Mouse (Mus musculus): ENCODE measurements at regions not wholly inside any gene's neighbourhood (a gene's known extent, or its start where the extent isn't known, plus 50 kb on each side); places are given as distances from the start of the nearest gene placed in this dataset.
"Not testable (repeated sequence)": the region's sequence is repeated elsewhere in the genome, so short reads cannot be mapped to it uniquely, and the experiment has no call there.

DNA sequence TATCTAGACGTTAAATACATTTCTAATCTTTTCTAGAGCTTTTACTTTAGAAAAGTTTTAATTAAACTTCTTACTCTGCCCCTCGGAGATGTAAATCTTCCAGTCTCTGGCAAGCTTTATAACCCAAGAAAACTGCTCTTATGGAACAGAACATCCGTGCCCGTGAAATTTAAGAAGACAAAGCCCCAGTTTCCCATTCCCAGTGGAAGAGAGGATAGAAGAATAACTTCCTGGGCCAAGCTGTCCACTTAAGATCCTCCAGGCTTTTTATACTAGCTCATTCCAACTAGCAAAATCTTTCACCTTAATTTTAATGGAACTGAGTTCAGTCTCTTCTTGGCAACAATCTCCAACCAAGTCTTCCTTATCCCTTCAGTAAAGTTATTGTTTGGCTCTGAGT, 489.2 kb upstream of the Ccdc54 start:
- DNase-seq (ENCODE audit: low spot score): no peak
- Histone ChIP-seq H3K9me3 (ENCODE audit: control insufficient read depth, low read length) (no peaks in the 10 kb centered on the region), H3K4me3 (ENCODE audit: low read depth, low read length) (no peak overlapping the region)

DNA sequence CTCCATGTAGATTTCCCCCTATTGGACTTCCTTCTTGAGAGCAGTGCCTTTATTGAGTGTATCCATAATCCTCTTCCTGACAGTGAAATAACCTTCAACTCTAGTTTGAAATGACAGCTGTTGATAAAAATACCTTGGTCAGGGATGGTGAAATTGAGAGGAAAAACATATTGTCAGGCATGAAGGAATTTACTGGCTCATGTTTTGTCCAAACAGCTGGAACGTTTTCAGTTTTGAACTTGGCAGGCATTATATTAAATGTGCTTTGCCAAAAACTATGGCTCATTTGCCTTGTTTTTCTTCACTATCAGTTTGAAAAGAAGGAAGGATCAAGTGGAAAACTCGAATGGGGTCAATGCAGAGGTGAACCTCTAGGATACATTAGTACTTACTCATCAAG, 457.7 kb upstream of the Ccdc54 start:
- H3K4me1 ChIP-seq (ENCODE audit: control insufficient read depth, insufficient read depth, low read length): no peaks in the 10 kb centered on the region
- WGBS: 38% methylated on average over 2 of the region's 2 CpGs
- H3K36me3 ChIP-seq (ENCODE audit: control insufficient read depth, insufficient read depth, low read length): no peaks in the 10 kb centered on the region
- H3K4me3 ChIP-seq (ENCODE audit: low read depth, low read length): no peak overlapping the region
- H3K27ac ChIP-seq (replicated peaks; ENCODE audit: low read depth, low read length): no peak overlapping the region
- 0 out of 2 replicates have a peak, but pooled peaks have one; percentile 18 for ATAC-seq (ENCODE audit: low read depth)
- no peaks in the 10 kb centered on the region for H3K27me3 ChIP-seq (replicated peaks; ENCODE audit: control insufficient read depth, insufficient read depth, low read length)
- no peak overlapping the region for H3K9ac ChIP-seq (ENCODE audit: low read depth, low read length)
- no peaks in the 10 kb centered on the region for H3K9me3 ChIP-seq (ENCODE audit: control insufficient read depth, low read length)
- no peak overlapping the region for H3K4me2 ChIP-seq (ENCODE audit: low read depth, low read length)
- DNase-seq (ENCODE audit: low spot score): peak; percentile 89

More for the DNA sequence above, 489.2 kb upstream of the Ccdc54 start:
- Histone ChIP-seq H3K4me2 (ENCODE audit: low read depth, low read length) (no peak overlapping the region), H3K27ac (replicated peaks; ENCODE audit: low read depth, low read length) (no peak overlapping the region), H3K36me3 (ENCODE audit: control insufficient read depth, insufficient read depth, low read length) (no peaks in the 10 kb centered on the region), H3K27me3 (replicated peaks; ENCODE audit: control insufficient read depth, insufficient read depth, low read length) (no peaks in the 10 kb centered on the region), H3K9ac (ENCODE audit: low read depth, low read length) (no peak overlapping the region), H3K4me1 (ENCODE audit: control insufficient read depth, insufficient read depth, low read length) (no peaks in the 10 kb centered on the region)
- WGBS: 53% methylated on average over 4 of the region's 4 CpGs
- no peak for ATAC-seq (ENCODE audit: low read depth)

DNA sequence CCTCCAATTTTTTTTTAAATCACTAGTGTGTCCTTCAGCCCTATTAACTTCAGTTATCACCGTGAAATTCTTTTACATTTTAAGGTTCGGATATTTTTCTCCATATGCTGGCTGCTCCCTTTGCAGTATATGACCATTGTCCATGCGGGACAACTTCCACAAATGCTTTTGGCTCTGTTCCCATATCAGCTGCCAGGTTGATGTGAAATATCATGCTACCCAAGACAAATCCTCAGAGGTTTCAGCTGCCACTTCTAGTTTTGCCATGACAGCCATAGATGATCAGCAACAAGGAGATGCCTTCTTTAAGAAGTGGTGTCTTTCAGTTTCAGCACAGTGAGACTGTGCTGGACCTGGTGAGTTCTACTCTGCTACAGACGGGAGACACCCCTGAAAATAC, 457.2 kb upstream of the Ccdc54 start:
- no peaks in the 10 kb centered on the region for H3K9me3 ChIP-seq (ENCODE audit: control insufficient read depth, low read length)
- H3K27me3 ChIP-seq (replicated peaks; ENCODE audit: control insufficient read depth, insufficient read depth, low read length): no peaks in the 10 kb centered on the region
- H3K4me3 ChIP-seq (ENCODE audit: low read depth, low read length): no peak overlapping the region
- no peak overlapping the region for H3K4me2 ChIP-seq (ENCODE audit: low read depth, low read length)
- no peaks in the 10 kb centered on the region for H3K36me3 ChIP-seq (ENCODE audit: control insufficient read depth, insufficient read depth, low read length)
- no peak overlapping the region for H3K9ac ChIP-seq (ENCODE audit: low read depth, low read length)
- H3K27ac ChIP-seq (replicated peaks; ENCODE audit: low read depth, low read length): no peak overlapping the region
- ATAC-seq (ENCODE audit: low read depth): no peak
- no peaks in the 10 kb centered on the region for H3K4me1 ChIP-seq (ENCODE audit: control insufficient read depth, insufficient read depth, low read length)
- DNase-seq (ENCODE audit: low spot score): peak; percentile 55
- 73% methylated on average over 4 of the region's 4 CpGs for WGBS

DNA sequence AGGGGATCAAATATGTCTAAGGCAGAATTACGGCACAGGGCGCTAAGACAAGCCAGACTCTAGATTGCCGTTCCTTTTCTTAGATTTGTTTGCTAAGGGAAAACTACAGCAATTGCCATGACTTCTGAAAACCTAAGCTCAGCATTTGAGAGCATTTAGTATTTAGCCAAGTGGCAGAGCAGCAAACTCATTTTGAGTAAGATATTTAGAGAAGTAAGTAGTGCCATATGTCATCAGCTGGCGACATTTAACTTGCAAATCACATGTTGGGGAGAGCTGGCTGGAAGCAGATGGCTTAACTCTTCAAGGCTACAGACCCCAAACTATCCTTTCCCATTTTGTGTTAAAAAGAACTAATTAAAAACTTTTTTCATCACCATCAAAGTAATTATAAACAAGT, 450.4 kb upstream of the Ccdc54 start:
- ATAC-seq (ENCODE audit: low read depth) (no peak), DNase-seq (ENCODE audit: low spot score) (peak; percentile 34)
- H3K36me3 ChIP-seq (ENCODE audit: control insufficient read depth, insufficient read depth, low read length): no peaks in the 10 kb centered on the region
- WGBS: 65% methylated on average over 4 of the region's 4 CpGs
- no peaks in the 10 kb centered on the region for H3K4me1 ChIP-seq (ENCODE audit: control insufficient read depth, insufficient read depth, low read length)
- H3K27ac ChIP-seq (replicated peaks; ENCODE audit: low read depth, low read length): no peak overlapping the region
- no peak overlapping the region for H3K9ac ChIP-seq (ENCODE audit: low read depth, low read length)
- H3K27me3 ChIP-seq (replicated peaks; ENCODE audit: control insufficient read depth, insufficient read depth, low read length): no peaks in the 10 kb centered on the region
- no peaks in the 10 kb centered on the region for H3K9me3 ChIP-seq (ENCODE audit: control insufficient read depth, low read length)
- H3K4me2 ChIP-seq (ENCODE audit: low read depth, low read length): no peak overlapping the region
- no peak overlapping the region for H3K4me3 ChIP-seq (ENCODE audit: low read depth, low read length)

DNA sequence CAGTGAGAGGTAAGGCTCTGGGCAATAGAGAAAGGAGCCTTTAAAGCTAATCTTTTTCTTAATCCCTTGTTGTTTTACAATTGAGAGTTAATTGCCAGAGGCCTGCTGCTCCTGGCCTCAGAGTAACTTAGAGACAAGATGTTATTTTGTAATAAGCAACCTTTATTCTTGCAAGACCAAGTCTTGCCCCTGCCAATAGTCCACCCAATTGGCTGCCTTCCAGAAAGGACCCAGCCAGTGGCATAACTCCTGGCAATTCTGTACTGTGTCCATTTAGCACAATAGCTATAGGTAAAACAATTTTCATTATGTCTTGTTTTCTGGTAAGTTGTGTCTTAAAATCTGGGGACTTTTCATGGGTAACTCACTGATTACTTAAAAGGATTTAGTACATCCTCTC, 411.9 kb upstream of the Ccdc54 start:
- DNase-seq (ENCODE audit: low spot score) (no peak), ATAC-seq (ENCODE audit: low read depth) (no peak)
- Histone ChIP-seq H3K4me3 (ENCODE audit: low read depth, low read length) (no peak overlapping the region), H3K36me3 (ENCODE audit: control insufficient read depth, insufficient read depth, low read length) (no peaks in the 10 kb centered on the region), H3K9ac (ENCODE audit: low read depth, low read length) (no peak overlapping the region), H3K27me3 (replicated peaks; ENCODE audit: control insufficient read depth, insufficient read depth, low read length) (no peaks in the 10 kb centered on the region), H3K4me1 (ENCODE audit: control insufficient read depth, insufficient read depth, low read length) (no peaks in the 10 kb centered on the region), H3K27ac (replicated peaks; ENCODE audit: low read depth, low read length) (no peak overlapping the region), H3K4me2 (ENCODE audit: low read depth, low read length) (no peak overlapping the region), H3K9me3 (ENCODE audit: control insufficient read depth, low read length) (no peaks in the 10 kb centered on the region)

DNA sequence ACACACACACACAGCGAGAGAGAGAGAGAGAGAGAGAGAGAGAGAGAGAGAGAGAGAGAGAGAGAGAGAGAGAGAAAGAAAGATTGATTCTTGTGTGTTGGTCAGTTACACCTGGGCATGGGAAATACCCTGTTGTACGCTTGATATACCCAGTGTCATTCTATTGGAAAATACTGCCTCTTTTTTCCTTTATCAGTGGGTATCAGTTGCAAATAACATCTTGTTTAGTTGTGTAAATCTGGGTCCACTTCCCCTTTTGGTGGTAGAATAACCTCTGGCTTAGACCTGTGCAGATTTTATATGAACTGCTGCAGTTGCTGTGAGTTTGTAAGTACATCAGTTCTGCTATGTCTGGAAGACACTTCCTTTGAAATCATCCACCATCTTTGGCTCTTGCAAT, 373.4 kb upstream of the Ccdc54 start:
- H3K9ac ChIP-seq (ENCODE audit: low read depth, low read length): no peak overlapping the region
- no peaks in the 10 kb centered on the region for H3K27me3 ChIP-seq (replicated peaks; ENCODE audit: control insufficient read depth, insufficient read depth, low read length)
- no peak overlapping the region for H3K4me2 ChIP-seq (ENCODE audit: low read depth, low read length)
- WGBS: 86% methylated on average over 2 of the region's 2 CpGs
- H3K4me1 ChIP-seq (ENCODE audit: control insufficient read depth, insufficient read depth, low read length): no peaks in the 10 kb centered on the region
- DNase-seq (ENCODE audit: low spot score) (no peak), ATAC-seq (ENCODE audit: low read depth) (no peak)
- no peak overlapping the region for H3K4me3 ChIP-seq (ENCODE audit: low read depth, low read length)
- no peaks in the 10 kb centered on the region for H3K36me3 ChIP-seq (ENCODE audit: control insufficient read depth, insufficient read depth, low read length)
- H3K27ac ChIP-seq (replicated peaks; ENCODE audit: low read depth, low read length): no peak overlapping the region
- no peaks in the 10 kb centered on the region for H3K9me3 ChIP-seq (ENCODE audit: control insufficient read depth, low read length)

DNA sequence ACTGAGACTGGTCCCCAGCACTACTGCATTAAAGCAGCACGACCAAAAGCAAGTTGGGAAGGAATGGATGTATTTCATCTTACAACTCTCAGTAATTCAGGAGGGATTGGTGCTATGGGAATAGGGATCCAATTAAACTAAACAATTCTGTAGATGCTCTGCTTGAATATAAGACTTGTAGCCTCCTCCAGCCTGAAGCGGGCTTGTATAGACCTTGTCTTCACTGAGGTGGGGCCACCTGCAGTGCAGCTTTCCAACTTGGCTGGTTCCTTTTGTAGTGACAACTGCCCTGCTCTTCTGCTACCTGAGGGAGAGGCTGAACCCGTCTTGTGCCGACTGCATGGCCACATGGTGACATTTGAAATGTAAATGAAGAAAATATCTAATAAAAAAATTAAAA, 353.1 kb upstream of the Ccdc54 start:
- Histone ChIP-seq H3K27ac (replicated peaks; ENCODE audit: low read depth, low read length) (no peak overlapping the region), H3K4me2 (ENCODE audit: low read depth, low read length) (no peak overlapping the region), H3K4me1 (ENCODE audit: control insufficient read depth, insufficient read depth, low read length) (no peaks in the 10 kb centered on the region), H3K27me3 (replicated peaks; ENCODE audit: control insufficient read depth, insufficient read depth, low read length) (no peaks in the 10 kb centered on the region), H3K9me3 (ENCODE audit: control insufficient read depth, low read length) (no peaks in the 10 kb centered on the region), H3K36me3 (ENCODE audit: control insufficient read depth, insufficient read depth, low read length) (no peaks in the 10 kb centered on the region), H3K4me3 (ENCODE audit: low read depth, low read length) (no peak overlapping the region), H3K9ac (ENCODE audit: low read depth, low read length) (no peak overlapping the region)
- 77% methylated on average over 4 of the region's 4 CpGs for WGBS
- DNase-seq (ENCODE audit: low spot score) (no peak), ATAC-seq (ENCODE audit: low read depth) (no peak)

DNA sequence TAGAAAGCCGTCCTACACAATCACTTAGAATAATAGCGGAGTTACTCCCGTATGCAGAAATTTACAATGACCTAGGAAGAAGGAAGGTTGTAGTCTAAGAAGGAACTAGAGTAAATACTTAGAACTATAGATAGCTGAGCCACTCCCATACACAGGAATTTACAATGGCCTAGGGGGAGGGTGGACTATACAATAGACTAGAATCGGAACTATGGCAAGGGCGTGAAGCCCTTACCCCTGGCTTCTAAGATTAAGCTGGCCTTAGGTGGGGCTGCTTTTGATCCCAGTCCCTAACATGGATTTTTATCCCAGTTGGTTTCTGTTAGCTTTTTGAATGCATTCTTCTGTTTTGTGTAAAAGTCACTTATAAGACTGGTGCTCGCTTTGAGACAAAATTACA, 352.6 kb upstream of the Ccdc54 start:
- H3K27me3 ChIP-seq (replicated peaks; ENCODE audit: control insufficient read depth, insufficient read depth, low read length); H3K4me3 ChIP-seq (ENCODE audit: low read depth, low read length); DNase-seq (ENCODE audit: low spot score); H3K9me3 ChIP-seq (ENCODE audit: control insufficient read depth, low read length); H3K4me2 ChIP-seq (ENCODE audit: low read depth, low read length); ATAC-seq (ENCODE audit: low read depth); H3K27ac ChIP-seq (replicated peaks; ENCODE audit: low read depth, low read length); H3K4me1 ChIP-seq (ENCODE audit: control insufficient read depth, insufficient read depth, low read length); H3K36me3 ChIP-seq (ENCODE audit: control insufficient read depth, insufficient read depth, low read length); H3K9ac ChIP-seq (ENCODE audit: low read depth, low read length): not testable (repeated sequence)
- 90% methylated on average over 6 of the region's 6 CpGs for WGBS

- Histone ChIP-seq H3K4me1 (ENCODE audit: control insufficient read depth, insufficient read depth, low read length) (no peaks in the 10 kb centered on the region), H3K9ac (ENCODE audit: low read depth, low read length) (no peak overlapping the region), H3K27me3 (replicated peaks; ENCODE audit: control insufficient read depth, insufficient read depth, low read length) (no peaks in the 10 kb centered on the region), H3K9me3 (ENCODE audit: control insufficient read depth, low read length) (no peaks in the 10 kb centered on the region), H3K36me3 (ENCODE audit: control insufficient read depth, insufficient read depth, low read length) (no peaks in the 10 kb centered on the region), H3K27ac (replicated peaks; ENCODE audit: low read depth, low read length) (no peak overlapping the region), H3K4me2 (ENCODE audit: low read depth, low read length) (no peak overlapping the region), H3K4me3 (ENCODE audit: low read depth, low read length) (no peak overlapping the region)
- DNase-seq (ENCODE audit: low spot score) (no peak), ATAC-seq (ENCODE audit: low read depth) (no peak)
Observed at GRCm38 (mm10) chr16:50942291-50942690, 351.3 kb upstream of the Ccdc54 start.
